Mouse (Mus musculus) lung, embryonic 16.5 days (tissue): ENCODE measurements around the gene Tcp11x2. TPM values are rescaled to one million over a fixed set of nuclear protein-coding genes. Genes with fewer than 3 reads are reported as not detected.
A peak's percentile ranks its signal among the peaks of the same experiment; 100 is the strongest.

Source experiments
- ATAC-seq: fragments of 200-750 bp; cut with Nextera tagmentation; 2 replicates; pipeline ENCODE4 v1.8.0; 2017; ENCODE audit warnings: low read depth, mild to moderate bottlenecking, moderate library complexity
- H3K27ac ChIP-seq: fragments of 300-500 bp; sonication (generic); 2 replicates; pipeline ENCODE4 v1.5.1; 2014; ENCODE audit warnings: mild to moderate bottlenecking, control low read depth, low read length
- H3K27me3 ChIP-seq: fragments of 300-500 bp; sonication (generic); 2 replicates; pipeline ENCODE4 v1.6.1; 2014; ENCODE audit warnings: low read depth, low read length, mixed read lengths; ENCODE audit not compliant: control insufficient read depth, insufficient read depth
- H3K36me3 ChIP-seq: fragments of 300-500 bp; sonication (generic); 2 replicates; pipeline ENCODE4 v1.6.1; 2014; ENCODE audit warnings: low read length; ENCODE audit not compliant: control insufficient read depth, insufficient read depth
- H3K4me1 ChIP-seq: fragments of 300-500 bp; sonication (generic); replicated peaks from 2 replicates; pipeline ENCODE4 v1.6.1; 2014; ENCODE audit warnings: low read length, mixed read lengths; ENCODE audit not compliant: control insufficient read depth, insufficient read depth
- H3K4me2 ChIP-seq: fragments of 300-500 bp; sonication (generic); 2 replicates; pipeline ENCODE4 v1.6.1; 2014; ENCODE audit warnings: low read depth, low read length, control low read depth
- H3K4me3 ChIP-seq: fragments of 300-500 bp; sonication (generic); 2 replicates; pipeline ENCODE4 v1.5.1; 2014; ENCODE audit warnings: mild to moderate bottlenecking, low read length, control low read depth
- H3K9ac ChIP-seq: fragments of 300-500 bp; sonication (generic); 2 replicates; pipeline ENCODE4 v1.6.1; 2014; ENCODE audit warnings: low read length, control low read depth
- H3K9me3 ChIP-seq: fragments of 300-500 bp; sonication (generic); 2 replicates; pipeline ENCODE4 v1.6.1; 2016; ENCODE audit warnings: low read length; ENCODE audit not compliant: control insufficient read depth
- WGBS: fragments of 180-500 bp; shearing (Covaris S2); extraction: QIAGEN DNeasy Blood & Tissue Kit; methylation state at CpG from one replicate; pipeline ENCODE4 v1.1.7; 2014; 5-methylcytosine and 5-hydroxymethylcytosine counted together
- polyA plus RNA-seq: library from polyadenylated mRNA; unstranded; fragments of >200 nt; fragmentation: Nextera tagmentation; extraction: Ambion mirVana; gene quantifications from 2 replicates; pipeline ENCODE4 v1.2.1, GENCODE M21; 2015

The Tcp11x2 gene
- not detected in 2 replicates for polyA plus RNA-seq

DNA sequence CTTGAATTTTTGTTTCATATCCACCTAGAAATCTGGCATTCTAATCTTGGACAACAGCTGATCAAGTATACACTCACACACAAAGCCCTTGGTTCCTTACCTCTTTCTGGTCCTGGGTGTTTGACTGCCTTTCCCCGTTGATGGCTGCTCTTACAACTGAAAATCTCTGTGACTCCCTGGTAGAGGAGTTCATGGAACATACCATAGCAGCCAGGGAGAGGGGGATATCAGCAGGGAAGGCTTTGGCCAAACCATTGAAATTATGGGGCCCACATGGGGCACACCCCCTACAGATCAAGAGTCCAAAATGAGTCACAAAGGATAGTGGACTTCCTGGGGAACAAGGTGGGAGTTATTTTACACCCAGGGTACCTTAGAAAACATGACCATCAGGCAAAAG lies at the start of gene Tcp11x2:
Gene Tcp11x2 (minus strand): TSS at position 158 of the 400 bp plus-strand sequence.
- 86% methylated on average over 1 of the region's 1 CpGs for WGBS
- H3K9ac ChIP-seq: no peak within 1 kb of the TSS
- H3K9me3 ChIP-seq: no peaks in the 10 kb centered on the region
- H3K27me3 ChIP-seq: no peaks in the 10 kb centered on the region
- no peak within 1 kb of the TSS for H3K4me3 ChIP-seq
- H3K4me2 ChIP-seq: no peak within 1 kb of the TSS
- no peaks in the 10 kb centered on the region for H3K4me1 ChIP-seq
- H3K27ac ChIP-seq: no peak within 1 kb of the TSS
- no peak for ATAC-seq
- no peaks in the 10 kb centered on the region for H3K36me3 ChIP-seq

DNA sequence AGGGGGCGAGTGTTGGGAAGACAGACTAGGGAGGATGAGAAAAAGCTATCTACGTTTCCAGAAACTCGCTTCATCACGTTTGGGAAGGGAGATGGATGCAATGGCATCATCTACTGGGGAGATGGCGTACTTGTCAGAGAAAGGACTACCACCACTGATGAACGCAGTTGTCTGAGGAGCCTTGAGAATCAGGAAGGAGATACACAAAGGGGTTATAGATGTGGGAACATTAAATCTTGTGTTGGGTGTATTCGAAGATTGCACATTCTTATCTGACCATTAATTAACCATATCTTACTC lies 49.4 kb upstream of the Tcp11x2 start:
- ATAC-seq: 0 out of 2 replicates have a peak, but pooled peaks have one; percentile 2
- 13% methylated on average over 7 of the region's 7 CpGs for WGBS
- H3K9me3 ChIP-seq: no peaks in the 10 kb centered on the region
- H3K36me3 ChIP-seq: no peaks in the 10 kb centered on the region
- H3K4me1 ChIP-seq: no peaks in the 10 kb centered on the region
- H3K27ac ChIP-seq: no peak overlapping the region; the same call in 1 of the 2 replicates
- peak overlapping the region; percentile 56 for H3K4me2 ChIP-seq
- H3K4me3 ChIP-seq: peak overlapping the region; percentile 69
- H3K27me3 ChIP-seq: no peaks in the 10 kb centered on the region
- peak overlapping the region; percentile 75 for H3K9ac ChIP-seq

DNA sequence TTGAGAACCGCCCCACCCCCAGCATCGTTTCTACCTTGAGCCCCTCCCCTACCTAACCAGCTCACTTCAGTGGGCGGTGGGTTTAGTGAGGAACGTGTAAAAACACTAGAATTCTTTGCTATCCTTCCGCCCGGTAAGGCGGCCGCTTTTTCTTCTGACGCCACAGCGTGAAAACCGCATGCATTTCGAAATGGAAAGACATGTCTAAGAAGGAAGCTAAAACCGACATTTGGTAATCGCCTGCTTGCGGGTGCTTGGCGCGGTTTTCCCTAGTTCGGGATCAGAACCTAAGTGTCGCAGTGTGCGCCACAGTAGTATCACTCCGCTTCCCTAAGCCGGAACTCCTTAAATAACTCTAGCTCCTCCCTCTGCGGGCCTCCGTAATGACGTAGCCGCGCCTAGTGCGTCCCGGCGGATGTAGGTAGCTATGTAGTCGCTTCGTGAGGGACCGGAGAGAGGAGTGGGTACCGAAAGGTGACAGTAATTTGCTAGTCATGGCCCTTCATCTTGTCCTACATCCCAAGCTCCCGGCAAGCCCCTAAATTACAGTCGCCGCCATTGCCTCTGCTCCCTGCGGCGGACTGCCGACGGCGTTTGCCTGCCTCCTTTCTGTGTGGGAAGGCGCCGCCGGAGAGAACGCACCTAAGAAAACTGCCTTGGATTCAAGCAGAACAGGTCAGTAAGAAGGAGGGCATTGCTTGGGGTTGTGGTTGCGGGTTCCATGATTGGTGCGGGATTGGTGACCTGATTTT lies 48.9 kb upstream of the Tcp11x2 start, which contains the start of the genes Armcx5 and Gprasp1:
Gene Armcx5 (plus strand): TSS at position 430 of the 752 bp plus-strand sequence.
Gene Gprasp1 (plus strand): TSS at position 430 of the 752 bp plus-strand sequence.
- no peaks in the 10 kb centered on the region for H3K4me1 ChIP-seq
- 10% methylated on average over 48 of the region's 48 CpGs for WGBS

DNA sequence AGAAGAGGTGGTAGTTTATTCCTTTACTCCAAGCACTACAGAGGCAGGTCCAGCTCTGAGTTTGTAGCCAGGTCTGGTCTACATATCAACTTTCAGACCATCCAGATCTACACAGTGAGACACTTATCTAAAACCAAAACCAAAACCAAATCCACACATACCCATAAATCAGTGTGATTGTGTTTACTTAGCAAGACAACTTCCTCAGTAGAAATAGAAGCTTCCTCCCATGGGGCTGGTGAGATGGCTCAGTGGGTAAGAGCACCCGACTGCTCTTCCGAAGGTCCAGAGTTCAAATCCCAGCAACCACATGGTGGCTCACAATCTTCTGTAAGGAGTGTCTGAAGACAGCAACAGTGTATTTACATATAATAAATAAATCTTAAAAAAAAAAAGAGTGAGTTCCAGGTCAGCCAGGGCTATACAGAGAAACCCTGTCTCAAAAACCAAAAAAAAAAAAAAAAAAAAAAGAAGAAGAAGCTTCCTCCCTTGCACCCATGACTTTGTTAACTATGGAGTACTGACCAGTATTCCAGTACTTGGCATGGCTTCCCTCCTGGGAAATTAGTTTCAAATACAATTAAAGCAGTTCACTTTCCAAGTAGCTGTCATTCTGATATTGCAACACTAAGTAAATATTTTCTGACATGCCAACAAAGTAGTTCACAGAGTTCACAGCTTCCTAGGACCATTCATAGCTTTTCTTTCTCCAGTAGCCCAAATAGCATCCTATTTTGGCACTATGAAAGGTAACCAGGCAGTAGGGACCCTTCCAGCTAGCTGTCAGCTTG lies 45.3 kb upstream of the Tcp11x2 start:
- Histone ChIP-seq H3K9me3 (no peaks in the 10 kb centered on the region), H3K27ac (no peak overlapping the region), H3K36me3 (no peaks in the 10 kb centered on the region), H3K9ac (no peak overlapping the region), H3K4me1 (no peaks in the 10 kb centered on the region), H3K4me3 (no peak overlapping the region), H3K27me3 (no peaks in the 10 kb centered on the region), H3K4me2 (no peak overlapping the region)
- WGBS: 86% methylated on average over 2 of the region's 2 CpGs
- ATAC-seq: no peak

More for the DNA sequence above, 48.9 kb upstream of the Tcp11x2 start, which contains the start of the genes Armcx5 and Gprasp1:
- no peaks in the 10 kb centered on the region for H3K36me3 ChIP-seq
- H3K4me2 ChIP-seq: peak within 1 kb of the TSS; percentile 56
- H3K4me3 ChIP-seq: peak within 1 kb of the TSS; percentile 69
- H3K9ac ChIP-seq: peak within 1 kb of the TSS; percentile 75
- no peaks in the 10 kb centered on the region for H3K9me3 ChIP-seq
- peak; percentile 99 for ATAC-seq
- H3K27me3 ChIP-seq: no peaks in the 10 kb centered on the region
- H3K27ac ChIP-seq: peak within 1 kb of the TSS; percentile 60

DNA sequence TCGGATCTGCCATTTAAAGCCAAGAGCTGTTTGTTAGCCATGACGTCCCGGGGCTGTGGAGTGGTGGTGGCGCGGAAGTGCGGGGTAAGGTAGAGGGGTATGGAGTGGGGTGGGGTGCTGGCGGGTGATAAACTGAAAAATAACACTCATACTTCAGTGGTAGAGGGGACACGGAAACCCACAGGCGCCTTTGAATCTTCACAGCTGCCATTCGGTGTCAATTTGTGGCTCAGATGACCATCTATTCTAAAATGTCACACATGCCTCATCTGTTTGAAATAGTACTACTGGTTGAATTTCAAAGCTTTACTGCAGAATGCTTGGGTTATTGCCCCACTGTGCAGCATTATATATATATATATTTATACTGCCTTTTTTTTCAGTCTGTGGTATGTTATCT lies 31.6 kb upstream of the Tcp11x2 start, which contains the start of gene Tmsb15a:
Gene Tmsb15a (minus strand): TSS at position 101 of the 400 bp plus-strand sequence.
- H3K36me3 ChIP-seq: no peaks in the 10 kb centered on the region
- H3K27ac ChIP-seq: no peak within 1 kb of the TSS
- no peak within 1 kb of the TSS for H3K9ac ChIP-seq
- no peak within 1 kb of the TSS for H3K4me3 ChIP-seq
- no peak within 1 kb of the TSS for H3K4me2 ChIP-seq
- 65% methylated on average over 10 of the region's 10 CpGs for WGBS
- H3K4me1 ChIP-seq: no peaks in the 10 kb centered on the region
- no peak for ATAC-seq
- no peaks in the 10 kb centered on the region for H3K9me3 ChIP-seq
- H3K27me3 ChIP-seq: no peaks in the 10 kb centered on the region; the same call in 1 of the 2 replicates

DNA sequence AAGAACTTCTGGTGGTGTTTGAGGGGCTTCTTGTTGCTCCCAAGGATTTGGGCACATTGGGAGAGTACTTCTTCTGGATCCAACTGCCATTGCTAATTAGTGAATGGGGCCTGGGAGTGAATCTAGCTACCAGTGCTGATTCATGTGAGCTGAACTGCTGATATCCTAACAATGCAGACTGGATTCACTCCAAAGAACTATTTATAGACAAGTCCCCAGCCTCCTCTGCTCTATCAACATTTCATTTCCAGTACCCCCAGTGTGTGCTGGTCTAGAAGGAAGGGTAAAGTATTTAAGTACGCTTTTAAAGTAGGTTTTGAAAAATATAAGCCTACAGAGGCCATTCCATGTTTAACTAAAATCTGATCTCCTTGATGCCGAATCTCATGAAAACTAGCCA lies 19.3 kb upstream of the Tcp11x2 start:
- Histone ChIP-seq H3K9ac (no peak overlapping the region), H3K27me3 (no peaks in the 10 kb centered on the region; the same call in 1 of the 2 replicates), H3K27ac (no peak overlapping the region), H3K9me3 (no peaks in the 10 kb centered on the region), H3K4me3 (no peak overlapping the region), H3K4me1 (no peaks in the 10 kb centered on the region), H3K36me3 (no peaks in the 10 kb centered on the region), H3K4me2 (no peak overlapping the region)
- 64% methylated on average over 2 of the region's 2 CpGs for WGBS
- ATAC-seq: no peak

DNA sequence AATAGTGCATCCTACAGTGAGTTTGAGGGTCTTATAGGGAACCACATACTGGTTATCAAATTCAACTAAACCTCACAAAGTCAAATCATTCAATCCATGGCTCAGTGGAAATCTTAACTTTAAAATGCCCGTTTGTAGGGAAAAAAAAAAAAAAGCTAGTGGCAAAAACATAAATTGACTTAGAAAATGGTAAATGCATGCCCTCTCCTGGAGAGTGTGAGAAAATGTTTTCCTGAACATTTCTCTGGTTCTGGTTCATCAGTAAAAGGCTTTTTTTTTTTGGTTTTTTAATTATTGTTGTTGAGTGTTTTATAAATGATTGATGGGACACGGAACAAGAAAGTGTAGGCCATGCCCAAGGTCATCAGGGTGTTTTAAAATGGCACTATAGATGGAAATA lies 10.8 kb upstream of the Tcp11x2 start:
- ATAC-seq: no peak
- WGBS: 30% methylated on average over 2 of the region's 2 CpGs
- H3K4me2 ChIP-seq: no peak overlapping the region

DNA sequence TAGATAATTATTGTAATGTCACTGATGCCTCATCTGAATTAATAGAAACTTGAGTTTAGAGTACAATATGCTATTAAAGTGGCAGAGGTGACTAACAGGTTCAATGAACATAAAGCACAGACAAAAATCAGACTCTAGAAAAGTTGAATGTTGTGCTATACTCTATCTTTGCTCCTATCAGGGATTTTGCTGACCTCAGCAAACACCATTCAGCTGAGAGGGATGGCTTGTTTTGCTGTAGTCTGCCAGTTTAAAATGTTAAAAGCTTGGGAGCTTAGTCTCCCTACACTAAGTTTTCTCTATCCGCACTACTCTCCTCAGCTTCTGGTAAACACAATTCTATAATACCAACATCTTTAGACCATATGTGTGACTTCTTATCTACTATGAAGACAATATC lies 9.5 kb upstream of the Tcp11x2 start:
- Histone ChIP-seq H3K27me3 (no peaks in the 10 kb centered on the region), H3K9ac (no peak overlapping the region), H3K27ac (no peak overlapping the region), H3K4me2 (no peak overlapping the region), H3K4me3 (no peak overlapping the region), H3K4me1 (no peaks in the 10 kb centered on the region), H3K36me3 (no peaks in the 10 kb centered on the region), H3K9me3 (no peaks in the 10 kb centered on the region)
- 82% methylated on average over 1 of the region's 1 CpGs for WGBS
- no peak for ATAC-seq

More for the DNA sequence above, 10.8 kb upstream of the Tcp11x2 start:
- no peak overlapping the region for H3K4me3 ChIP-seq
- no peak overlapping the region for H3K27ac ChIP-seq
- H3K9me3 ChIP-seq: no peaks in the 10 kb centered on the region
- H3K27me3 ChIP-seq: no peaks in the 10 kb centered on the region
- no peak overlapping the region for H3K9ac ChIP-seq
- H3K36me3 ChIP-seq: no peaks in the 10 kb centered on the region
- H3K4me1 ChIP-seq: no peaks in the 10 kb centered on the region

DNA sequence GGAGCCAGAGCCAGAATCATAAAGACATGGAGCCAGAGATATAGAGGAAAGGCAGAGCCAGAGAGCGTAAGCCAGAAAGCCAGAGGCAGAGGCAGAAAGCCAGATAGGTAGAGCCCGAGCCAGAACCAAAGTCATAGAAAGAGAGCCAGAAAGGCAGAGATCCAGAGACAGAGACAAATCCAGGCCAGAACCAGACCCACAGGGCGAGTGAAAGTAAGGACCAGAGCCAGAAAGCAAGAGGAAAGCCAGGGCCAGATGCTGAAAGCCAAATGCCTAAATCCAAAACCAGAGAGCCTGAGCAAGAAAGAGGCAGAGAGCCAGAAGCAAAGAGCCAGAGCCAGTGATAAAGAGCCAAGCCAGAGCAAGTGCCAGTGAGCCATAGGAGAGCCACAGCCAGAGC lies 5.8 kb downstream of the Tcp11x2 start:
- H3K4me2 ChIP-seq: no peak overlapping the region
- no peak for ATAC-seq
- no peaks in the 10 kb centered on the region for H3K4me1 ChIP-seq
- no peaks in the 10 kb centered on the region for H3K27me3 ChIP-seq
- no peak overlapping the region for H3K27ac ChIP-seq
- no peaks in the 10 kb centered on the region for H3K9me3 ChIP-seq
- H3K9ac ChIP-seq: no peak overlapping the region
- no peaks in the 10 kb centered on the region for H3K36me3 ChIP-seq
- no peak overlapping the region for H3K4me3 ChIP-seq
- 68% methylated on average over 3 of the region's 3 CpGs for WGBS
